Mouse (Mus musculus): ENCODE measurements around the gene Trak1.

GRCm38 (mm10) chr9:121416872-121417637 lies 119.8 kb downstream of the Trak1 start:
- TF ChIP-seq EP300 (IDR thresholded peaks at IDR 0.05; ENCODE audit: low read depth) (no peak), CTCF (IDR thresholded peaks at IDR 0.05; ENCODE audit: low read depth) (no peak)

Measured in liver, embryonic 14.5 days (tissue).